Mouse (Mus musculus) liver, adult 2 months (tissue): ENCODE measurements at regions not wholly inside any gene's neighbourhood (a gene's known extent, or its start where the extent isn't known, plus 50 kb on each side); places are given as distances from the start of the nearest gene placed in this dataset.
A peak's percentile ranks its signal among the peaks of the same experiment; 100 is the strongest.

ENCODE experiments used
- DNase-seq: peaks from one replicate; pipeline ENCODE4 v3.0.0-alpha.2; 2011; ENCODE audit warnings: low read depth, low spot score; ENCODE audit errors: extremely low read depth
- H3K27ac ChIP-seq: fragments of 200-500 bp; replicated peaks from 2 replicates; pipeline ENCODE4 v1.5.1; 2012; ENCODE audit warnings: low read depth, mild to moderate bottlenecking, control low read depth, inconsistent platforms, low read length; ENCODE audit not compliant: insufficient read depth
- H3K27me3 ChIP-seq: fragments of 200-500 bp; 2 replicates; pipeline ENCODE4 v1.6.1; 2012; ENCODE audit warnings: mild to moderate bottlenecking, moderate library complexity, low read length, inconsistent platforms; ENCODE audit not compliant: control insufficient read depth, insufficient read depth
- H3K36me3 ChIP-seq: fragments of 200-500 bp; 2 replicates; pipeline ENCODE4 v1.6.1; 2012; ENCODE audit warnings: low read length, inconsistent platforms; ENCODE audit not compliant: control insufficient read depth, insufficient read depth
- H3K4me1 ChIP-seq: fragments of 200-500 bp; 2 replicates; pipeline ENCODE4 v1.6.1; 2011; ENCODE audit warnings: low read length; ENCODE audit not compliant: control insufficient read depth, insufficient read depth
- H3K4me3 ChIP-seq: fragments of 200-500 bp; 2 replicates; pipeline ENCODE4 v1.5.1; 2011; ENCODE audit warnings: low read depth, mild to moderate bottlenecking, control low read depth, low read length, moderate library complexity; ENCODE audit not compliant: insufficient read depth
- H3K79me2 ChIP-seq: fragments of 200-500 bp; 2 replicates; pipeline ENCODE4 v1.6.1; 2012; ENCODE audit warnings: inconsistent platforms, mild to moderate bottlenecking, low read length, moderate library complexity; ENCODE audit not compliant: control insufficient read depth, insufficient read depth
- H3K9ac ChIP-seq: fragments of 200-500 bp; 2 replicates; pipeline ENCODE4 v1.6.1; 2012; ENCODE audit warnings: low read depth, mild to moderate bottlenecking, control low read depth, inconsistent platforms, low read length
- CTCF ChIP-seq: fragments of 200-500 bp; IDR thresholded peaks from 2 replicates; pipeline ENCODE4 v1.5.1; 2011; ENCODE audit warnings: low read depth, low read length, control low read depth
- POLR2A ChIP-seq: fragments of 200-500 bp; IDR thresholded peaks from 2 replicates; pipeline ENCODE4 v1.6.1; 2011; ENCODE audit warnings: low read length, control low read depth; ENCODE audit not compliant: insufficient read depth; ENCODE audit errors: extremely low read depth
- WGBS: fragments of 180-500 bp; shearing (Covaris S2); methylation state at CpG from one replicate; pipeline ENCODE4 v1.1.7; 2018; 5-methylcytosine and 5-hydroxymethylcytosine counted together

DNA sequence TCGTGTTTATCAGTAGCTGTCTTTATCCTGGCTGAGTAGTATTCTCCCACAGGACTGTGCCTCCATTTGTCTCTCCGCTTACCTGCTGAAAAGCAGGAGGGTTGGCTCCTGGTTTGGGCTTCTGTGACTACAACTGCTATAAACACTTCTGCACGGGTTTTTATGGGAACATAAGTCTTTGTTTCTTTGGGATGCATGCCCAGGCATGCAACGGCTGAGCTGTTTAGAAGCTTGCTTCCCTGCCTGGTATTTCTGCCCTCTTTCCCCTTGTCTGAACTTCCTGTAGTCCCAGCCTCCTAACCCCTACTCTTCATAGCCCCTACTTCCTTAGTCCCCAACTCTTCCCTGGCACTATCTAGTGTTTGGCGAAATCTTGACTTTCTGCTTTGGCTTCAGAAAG lies 139.6 kb upstream of the Gm26897 start:
- H3K79me2 ChIP-seq = no peaks in the 10 kb centered on the region
- H3K36me3 ChIP-seq = no peaks in the 10 kb centered on the region
- no peak overlapping the region for H3K9ac ChIP-seq
- no peak for TF ChIP-seq CTCF
- no peak for TF ChIP-seq POLR2A
- no peaks in the 10 kb centered on the region for H3K27me3 ChIP-seq
- no peaks in the 10 kb centered on the region for H3K4me1 ChIP-seq
- H3K27ac ChIP-seq = no peak overlapping the region
- 76% methylated on average over 5 of the region's 5 CpGs for WGBS
- DNase-seq = no peak
- H3K4me3 ChIP-seq = no peak overlapping the region

GRCm38 (mm10) chr5:111595438-111595837 lies 138.3 kb upstream of the Gm26897 start:
- H3K27me3 ChIP-seq = no peaks in the 10 kb centered on the region
- H3K27ac ChIP-seq = no peak overlapping the region
- no peak overlapping the region for H3K9ac ChIP-seq
- no peaks in the 10 kb centered on the region for H3K36me3 ChIP-seq
- no peak overlapping the region for H3K4me3 ChIP-seq
- H3K4me1 ChIP-seq = no peaks in the 10 kb centered on the region
- WGBS = 71% methylated on average over 12 of the region's 12 CpGs
- TF ChIP-seq POLR2A (no peak), CTCF (no peak)
- no peak for DNase-seq
- no peaks in the 10 kb centered on the region for H3K79me2 ChIP-seq

DNA sequence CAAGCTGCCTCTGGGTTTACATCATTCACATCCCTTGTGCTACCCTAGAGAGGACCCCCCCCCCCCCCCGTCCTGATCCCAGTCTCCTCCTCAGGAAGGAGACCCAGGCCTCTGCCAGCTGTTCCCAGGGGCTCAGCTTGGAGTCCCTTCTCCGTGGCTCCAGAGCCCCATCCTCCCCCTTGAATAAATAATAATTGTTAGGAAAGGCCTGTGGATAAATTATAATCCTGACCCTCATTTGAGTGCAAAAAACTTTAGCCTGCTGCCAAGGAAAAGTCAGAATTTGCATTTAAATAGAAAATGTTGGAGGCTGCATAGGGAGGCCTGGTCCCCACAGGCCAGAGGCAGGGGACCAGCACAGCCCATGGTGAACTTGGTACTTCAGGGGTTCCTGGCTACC lies 136.0 kb upstream of the Gm26897 start:
- no peak overlapping the region for H3K9ac ChIP-seq
- H3K27me3 ChIP-seq = no peaks in the 10 kb centered on the region
- H3K4me1 ChIP-seq = no peaks in the 10 kb centered on the region
- DNase-seq = no peak
- 75% methylated on average over 2 of the region's 2 CpGs for WGBS
- H3K36me3 ChIP-seq = no peaks in the 10 kb centered on the region
- H3K79me2 ChIP-seq = no peaks in the 10 kb centered on the region
- H3K27ac ChIP-seq = no peak overlapping the region
- H3K4me3 ChIP-seq = no peak overlapping the region
- TF ChIP-seq CTCF = no peak
- TF ChIP-seq POLR2A = no peak

- Histone ChIP-seq H3K9ac (no peak overlapping the region), H3K79me2 (no peaks in the 10 kb centered on the region), H3K4me3 (no peak overlapping the region), H3K27me3 (no peaks in the 10 kb centered on the region), H3K36me3 (no peaks in the 10 kb centered on the region), H3K27ac (no peak overlapping the region), H3K4me1 (no peaks in the 10 kb centered on the region)
- DNase-seq = no peak
- 88% methylated on average over 24 of the region's 26 CpGs for WGBS
- no peak for TF ChIP-seq POLR2A
- no peak for TF ChIP-seq CTCF
These were observed 131.8 kb upstream of the Gm26897 start for GRCm38 (mm10) chr5:111601711-111602521.

DNA sequence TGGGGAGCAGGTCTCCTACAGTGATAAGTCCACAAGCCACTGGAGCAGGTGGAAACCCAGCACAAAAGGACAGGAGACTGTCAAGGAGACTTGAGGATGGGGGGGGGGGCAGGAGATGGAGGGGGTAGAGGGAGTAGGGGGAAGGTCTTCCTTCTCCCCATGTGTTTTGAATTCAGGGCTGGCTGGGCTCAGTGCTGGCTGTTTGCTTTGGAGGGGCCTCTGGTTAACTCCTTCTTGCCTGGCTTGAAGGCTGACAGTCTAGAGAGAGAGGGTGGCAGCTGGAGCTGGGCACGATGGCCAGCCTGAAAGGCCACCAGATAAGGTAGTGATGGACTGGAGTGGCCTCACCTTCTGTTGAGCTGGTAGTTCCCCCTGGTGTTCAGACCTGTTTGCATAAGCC lies 120.0 kb upstream of the Gm26897 start:
- DNase-seq = no peak
- 25% methylated on average over 1 of the region's 1 CpGs for WGBS
- H3K9ac ChIP-seq = no peak overlapping the region
- H3K4me3 ChIP-seq = no peak overlapping the region
- H3K36me3 ChIP-seq = no peaks in the 10 kb centered on the region
- H3K79me2 ChIP-seq = no peaks in the 10 kb centered on the region
- 0 out of 2 replicates have a peak, but pooled peaks have one; percentile 8 for TF ChIP-seq CTCF
- TF ChIP-seq POLR2A = no peak
- no peaks in the 10 kb centered on the region for H3K27me3 ChIP-seq
- H3K4me1 ChIP-seq = no peaks in the 10 kb centered on the region
- H3K27ac ChIP-seq = no peak overlapping the region

- H3K4me1 ChIP-seq = no peaks in the 10 kb centered on the region
- 45% methylated on average over 9 of the region's 9 CpGs for WGBS
- H3K9ac ChIP-seq = no peak overlapping the region
- H3K27me3 ChIP-seq = no peaks in the 10 kb centered on the region
- H3K4me3 ChIP-seq = no peak overlapping the region
- H3K36me3 ChIP-seq = no peaks in the 10 kb centered on the region
- DNase-seq = peak; percentile 8
- TF ChIP-seq POLR2A (no peak), CTCF (no peak)
- H3K79me2 ChIP-seq = no peaks in the 10 kb centered on the region
- no peak overlapping the region for H3K27ac ChIP-seq
These were observed 113.8 kb upstream of the Gm26897 start for GRCm38 (mm10) chr5:111619974-111620373.
